21 mouse cellular contexts compared by ENCODE assay signal in the genomic region with DNA sequence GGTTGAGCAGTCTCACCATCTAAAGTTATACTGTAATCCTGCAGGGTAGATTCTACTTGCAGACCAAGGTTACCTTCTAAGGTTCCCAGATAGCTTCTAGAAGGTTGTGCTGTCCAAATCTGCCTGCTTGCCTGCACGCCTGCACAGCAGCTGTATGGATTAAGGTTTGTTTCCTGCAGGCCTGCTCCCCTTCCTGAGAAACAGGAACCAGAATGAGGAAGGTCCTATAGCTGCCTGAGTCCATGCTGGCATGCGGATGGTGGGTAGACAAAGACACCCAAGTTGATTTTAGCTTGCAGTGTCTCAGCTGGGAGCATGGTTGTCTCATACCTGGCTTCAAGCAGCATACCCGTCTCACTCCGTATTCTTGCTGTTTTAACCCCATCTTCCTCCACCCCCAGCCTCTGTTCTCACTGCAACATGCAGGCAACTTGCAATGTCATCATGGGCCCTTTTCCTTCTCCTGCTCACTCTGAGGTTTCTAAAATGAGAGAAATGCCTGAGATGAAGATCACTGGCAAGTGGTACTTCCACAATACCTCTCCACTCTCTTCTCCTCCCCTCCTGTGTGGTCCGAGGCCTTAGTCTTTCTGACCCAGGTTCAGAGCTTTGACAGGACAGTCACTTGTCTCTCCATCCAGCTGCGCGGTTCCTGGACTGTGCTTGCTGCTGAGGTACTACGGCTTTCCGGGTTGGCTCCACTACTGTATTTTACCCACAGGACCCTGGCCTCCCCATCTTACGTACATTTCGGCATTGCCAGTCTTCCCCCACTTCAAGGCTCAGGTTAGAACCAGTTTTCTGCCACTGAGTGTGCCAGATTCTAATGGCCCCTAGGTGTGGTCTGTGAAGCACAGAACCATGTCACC. TPM values are rescaled to one million over a fixed set of nuclear protein-coding genes. Genes with fewer than 3 reads are reported as not detected.
DNase-seq lines count a peak whose midpoint lies in the region; ATAC-seq and TF ChIP-seq lines count a peak whose summit lies in the region.
"Had no signal": no experiment of that assay in that cellular context is flagged by ENCODE, and none has a peak within 500 bp of the region (broad histone marks: within the 10 kb centered on the region; RNA-seq: fewer than 3 reads in every experiment).

No protein-coding gene starts in this region.

- no peak for TF ChIP-seq CTCF in left cerebral cortex, adult 2 months (IDR thresholded peaks at IDR 0.05)
- no peak for TF ChIP-seq CTCF in liver, postnatal 0 days (IDR thresholded peaks at IDR 0.05; ENCODE audit: low read depth)

- DNase-seq in left cerebral cortex, adult 2 months (ENCODE audit: extremely low spot score in 1 of 2, low spot score in 2 of 2): no peak
- DNase-seq in left cerebral cortex, adult 11 months (ENCODE audit: low spot score): no peak
- DNase-seq in liver, postnatal 0 days: no peak
- peak; percentile 45 for DNase-seq in splenic B cell, adult 2 months (ENCODE audit: low read depth, low spot score)
- no peak for DNase-seq in T-cell, adult 2 months (ENCODE audit: low spot score)
- DNase-seq in cerebellum, adult 18-20 months: no peak
- DNase-seq: adrenal gland, postnatal 10 days; cerebellum, postnatal 25 days; gastrocnemius, postnatal 25 days; heart, postnatal 36 days; right cerebral cortex, postnatal 25 days; thymus, adult 2 months had no signal

- H3K4me2 ChIP-seq in midbrain, embryonic 12.5 days (replicated peaks): no peak overlapping the region
- no peak overlapping the region for H3K4me2 ChIP-seq in midbrain, embryonic 16.5 days (ENCODE audit: low read length)
- no peak overlapping the region for H3K4me2 ChIP-seq in liver, postnatal 0 days (ENCODE audit: low read depth, low read length)
- H3K4me2 ChIP-seq: heart, embryonic 12.5 days had no signal

- no peaks in the 10 kb centered on the region for H3K27me3 ChIP-seq in midbrain, embryonic 12.5 days
- no peaks in the 10 kb centered on the region for H3K27me3 ChIP-seq in midbrain, embryonic 16.5 days (ENCODE audit: control insufficient read depth, insufficient read depth, low read depth, low read length)
- H3K27me3 ChIP-seq in liver, postnatal 0 days (ENCODE audit: insufficient read depth, low read length): no peaks in the 10 kb centered on the region
- H3K27me3 ChIP-seq in splenic B cell, adult 2 months (ENCODE audit: control insufficient read depth, insufficient read depth, low read length, poor library complexity, severe bottlenecking): no peaks in the 10 kb centered on the region
- H3K27me3 ChIP-seq: heart, embryonic 12.5 days had no signal

- ATAC-seq in midbrain, embryonic 12.5 days (ENCODE audit: low FRiP score, low read depth): no peak
- ATAC-seq in midbrain, embryonic 16.5 days: no peak
- no peak for ATAC-seq in liver, postnatal 0 days

- no peak overlapping the region for H3K4me3 ChIP-seq in left cerebral cortex, adult 2 months
- H3K4me3 ChIP-seq in midbrain, embryonic 12.5 days: no peak overlapping the region
- H3K4me3 ChIP-seq in midbrain, embryonic 16.5 days (ENCODE audit: low read depth, low read length): no peak overlapping the region
- H3K4me3 ChIP-seq in liver, postnatal 0 days (ENCODE audit: low read depth, low read length): no peak overlapping the region
- H3K4me3 ChIP-seq: heart, embryonic 12.5 days; midbrain, embryonic 10.5 days had no signal

- H3K9ac ChIP-seq in midbrain, embryonic 12.5 days (replicated peaks): 0 out of 2 replicates have a peak overlapping the region, but pooled peaks have one; percentile 2
- no peak overlapping the region for H3K9ac ChIP-seq in midbrain, embryonic 16.5 days (ENCODE audit: low read depth, low read length)
- no peak overlapping the region for H3K9ac ChIP-seq in liver, postnatal 0 days (replicated peaks)
- H3K9ac ChIP-seq: heart, embryonic 12.5 days; liver, embryonic 14.5 days had no signal

- WGBS in midbrain, embryonic 12.5 days: 86% methylated on average over 11 of the region's 11 CpGs
- WGBS in midbrain, embryonic 16.5 days: 92% methylated on average over 11 of the region's 11 CpGs
- 69% methylated on average over 11 of the region's 11 CpGs for WGBS in liver, postnatal 0 days (ENCODE audit: insufficient replicate concordance)

- intact Hi-C loops in left cerebral cortex, adult 2 months (cut with DNase I): loop anchor here (5.0 kb wide), 1 partner anchor 103 kb away; no protein-coding TSS in a partner anchor

- no peak for TF ChIP-seq EP300 in liver, postnatal 0 days (IDR thresholded peaks at IDR 0.05; ENCODE audit: low read depth)

- peak overlapping the region; percentile 56; the same call in 1 of the 2 replicates for H3K27ac ChIP-seq in left cerebral cortex, adult 2 months
- no peak overlapping the region for H3K27ac ChIP-seq in midbrain, embryonic 12.5 days (replicated peaks)
- no peak overlapping the region for H3K27ac ChIP-seq in midbrain, embryonic 16.5 days (ENCODE audit: low read length)
- H3K27ac ChIP-seq in liver, postnatal 0 days (ENCODE audit: low read depth): peak overlapping the region; percentile 30; the same call in 1 of the 2 replicates
- H3K27ac ChIP-seq: liver, embryonic 14.5 days; midbrain, embryonic 10.5 days had no signal

- no peaks in the 10 kb centered on the region for H3K4me1 ChIP-seq in midbrain, embryonic 12.5 days
- no peaks in the 10 kb centered on the region for H3K4me1 ChIP-seq in midbrain, embryonic 16.5 days (ENCODE audit: control insufficient read depth, insufficient read depth, low read length)
- H3K4me1 ChIP-seq in liver, postnatal 0 days (ENCODE audit: insufficient read depth): no peaks in the 10 kb centered on the region
- H3K4me1 ChIP-seq: heart, embryonic 12.5 days; midbrain, embryonic 10.5 days had no signal

- H3K36me3 ChIP-seq in midbrain, embryonic 12.5 days: peaks cover 20% of the 10 kb centered on the region
- no peaks in the 10 kb centered on the region for H3K36me3 ChIP-seq in midbrain, embryonic 16.5 days (ENCODE audit: control insufficient read depth, insufficient read depth, low read length)
- H3K36me3 ChIP-seq in liver, postnatal 0 days (replicated peaks; ENCODE audit: insufficient read depth, low read length): peaks cover 14% of the 10 kb centered on the region
- H3K36me3 ChIP-seq in splenic B cell, adult 2 months (ENCODE audit: control insufficient read depth, insufficient read depth, low read length, poor library complexity, severe bottlenecking): peaks cover 7% of the 10 kb centered on the region; the same call in 1 of the 2 replicates

- no peaks in the 10 kb centered on the region for H3K9me3 ChIP-seq in midbrain, embryonic 12.5 days
- H3K9me3 ChIP-seq in midbrain, embryonic 16.5 days (replicated peaks; ENCODE audit: control insufficient read depth, low read length, poor library complexity, severe bottlenecking): no peaks in the 10 kb centered on the region
- H3K9me3 ChIP-seq in liver, postnatal 0 days (ENCODE audit: low read length): no peaks in the 10 kb centered on the region
- H3K9me3 ChIP-seq: heart, embryonic 12.5 days; midbrain, embryonic 10.5 days had no signal

RNA-seq across cellular contexts. Expression of gene Fgfr1op, which starts 34.0 kb away (rescaled TPM):
- total RNA-seq in left cerebral cortex, adult 2 months (2021): 10 to 100 TPM; 21.4 to 21.7 TPM
- 40.6 and 46.4 TPM in 2 replicates for polyA plus RNA-seq in midbrain, embryonic 12.5 days (2016; fragmentation: Nextera tagmentation; extraction: Ambion mirVana)
- 28.8 and 29.3 TPM in 2 replicates for polyA plus RNA-seq in midbrain, embryonic 16.5 days (2015; fragmentation: Nextera tagmentation; extraction: Ambion mirVana)
- 8.2 and 8.5 TPM in 2 replicates for polyA plus RNA-seq in liver, postnatal 0 days (2015; fragmentation: Nextera tagmentation; extraction: Ambion mirVana)

RNA-seq across cellular contexts. Expression of gene Ccr6, which starts 36.5 kb away (rescaled TPM):
- total RNA-seq in left cerebral cortex, adult 2 months (2021): not detected
- polyA plus RNA-seq in midbrain, embryonic 12.5 days (2016; fragmentation: Nextera tagmentation; extraction: Ambion mirVana): not detected in 2 replicates
- not detected in 2 replicates for polyA plus RNA-seq in midbrain, embryonic 16.5 days (2015; fragmentation: Nextera tagmentation; extraction: Ambion mirVana)
- polyA plus RNA-seq in liver, postnatal 0 days (2015; fragmentation: Nextera tagmentation; extraction: Ambion mirVana): 0.45 and 1.1 TPM in 2 replicates
- total RNA-seq: gastrocnemius, postnatal 25 days; heart, postnatal 36 days; left cerebral cortex, postnatal 14 days had no signal
- polyA plus RNA-seq: C2C12; embryonic facial prominence, embryonic 11.5 days; heart, embryonic 12.5 days; kidney, embryonic 14.5 days; midbrain, embryonic 10.5 days had no signal

RNA-seq across cellular contexts. Expression of gene Rnaset2a, which starts 51.4 kb away (rescaled TPM):
- 1 to 10 TPM; 3.7 to 4.7 TPM for total RNA-seq in left cerebral cortex, adult 2 months (2021)
- polyA plus RNA-seq in midbrain, embryonic 12.5 days (2016; fragmentation: Nextera tagmentation; extraction: Ambion mirVana): 12.9 and 14.9 TPM in 2 replicates
- polyA plus RNA-seq in midbrain, embryonic 16.5 days (2015; fragmentation: Nextera tagmentation; extraction: Ambion mirVana): 8.2 and 10.4 TPM in 2 replicates
- 27.0 and 28.8 TPM in 2 replicates for polyA plus RNA-seq in liver, postnatal 0 days (2015; fragmentation: Nextera tagmentation; extraction: Ambion mirVana)

RNA-seq across cellular contexts. Expression of gene Gm49673, which starts 51.7 kb away (rescaled TPM):
- under 1 TPM; 0.18 to 0.61 TPM for total RNA-seq in left cerebral cortex, adult 2 months (2021)
- 0.26 TPM in 1 of 2 replicates, not detected in the other for polyA plus RNA-seq in midbrain, embryonic 12.5 days (2016; fragmentation: Nextera tagmentation; extraction: Ambion mirVana)
- 0.22 TPM in 1 of 2 replicates, not detected in the other for polyA plus RNA-seq in midbrain, embryonic 16.5 days (2015; fragmentation: Nextera tagmentation; extraction: Ambion mirVana)
- not detected in 2 replicates for polyA plus RNA-seq in liver, postnatal 0 days (2015; fragmentation: Nextera tagmentation; extraction: Ambion mirVana)
- total RNA-seq: heart, postnatal 36 days had no signal
- polyA plus RNA-seq: heart, embryonic 12.5 days had no signal

Comparison
In these comparisons a context has a peak if more than half of its experiments do, and no peak if none do; other contexts are left out.
1. H3K27ac ChIP-seq: peak in left cerebral cortex, adult 2 months (single experiment) and liver, postnatal 0 days (single experiment); none in midbrain, embryonic 12.5 days (single experiment) and midbrain, embryonic 16.5 days (single experiment).